In genomic region chrX:153724400-153724799, GRCm38 (mm10) we compare ENCODE assay signal across 8 mouse cellular contexts. TPM values are rescaled to one million over a fixed set of nuclear protein-coding genes. Genes with fewer than 3 reads are reported as not detected.
A peak's percentile ranks its signal among the peaks of the same experiment; 100 is the strongest.
DNase-seq lines count a peak whose midpoint lies in the region; ATAC-seq and TF ChIP-seq lines count a peak whose summit lies in the region.

No protein-coding gene starts in this region.

- 28% methylated on average over 3 of the region's 3 CpGs for WGBS in hindbrain, embryonic 11.5 days
- 36% methylated on average over 3 of the region's 3 CpGs for WGBS in midbrain, embryonic 13.5 days

- no peaks in the 10 kb centered on the region for H3K4me1 ChIP-seq in brown adipose tissue, adult 24 weeks (ENCODE audit: control insufficient read depth, insufficient read depth, insufficient read length, low read length)
- no peaks in the 10 kb centered on the region for H3K4me1 ChIP-seq in hindbrain, embryonic 11.5 days (replicated peaks; ENCODE audit: control insufficient read depth, insufficient read depth, low read length)
- peaks cover 6% of the 10 kb centered on the region for H3K4me1 ChIP-seq in midbrain, embryonic 13.5 days (replicated peaks)

- TF ChIP-seq CTCF in left cerebral cortex, adult 2 months (IDR thresholded peaks at IDR 0.05): no peak

- no peak for DNase-seq in left cerebral cortex, adult 2 months (ENCODE audit: extremely low spot score in 1 of 2, low spot score in 2 of 2)
- no peak for DNase-seq in left cerebral cortex, adult 9 months (ENCODE audit: low spot score in 2 of 2)
- DNase-seq in hindbrain, embryonic 11.5 days (ENCODE audit: low spot score): peak; percentile 46
- no peak for DNase-seq in left cerebral cortex, adult 8-10 months (ENCODE audit: low spot score in 2 of 2)
- no peak for DNase-seq in right cerebral cortex, adult 2 months (ENCODE audit: low spot score in 2 of 2)
- no peak for DNase-seq in testis, postnatal 10 days (ENCODE audit: low spot score)

- peak overlapping the region; percentile 56 for H3K4me3 ChIP-seq in left cerebral cortex, adult 2 months
- peak overlapping the region; percentile 22 for H3K4me3 ChIP-seq in brown adipose tissue, adult 24 weeks (ENCODE audit: insufficient read depth, low read depth, low read length)
- peak overlapping the region; percentile 42 for H3K4me3 ChIP-seq in hindbrain, embryonic 11.5 days (ENCODE audit: low read depth, low read length)
- peak overlapping the region; percentile 55 for H3K4me3 ChIP-seq in midbrain, embryonic 13.5 days (replicated peaks)

- 0 out of 2 replicates have a peak, but pooled peaks have one; percentile 48 for ATAC-seq in hindbrain, embryonic 11.5 days (ENCODE audit: low FRiP score)
- ATAC-seq in midbrain, embryonic 13.5 days: peak; percentile 38

- no peaks in the 10 kb centered on the region for H3K27me3 ChIP-seq in hindbrain, embryonic 11.5 days (ENCODE audit: control insufficient read depth, insufficient read depth, low read length)
- H3K27me3 ChIP-seq in midbrain, embryonic 13.5 days: no peaks in the 10 kb centered on the region

- H3K36me3 ChIP-seq in hindbrain, embryonic 11.5 days (ENCODE audit: control insufficient read depth, insufficient read depth, low read length): no peaks in the 10 kb centered on the region
- peaks cover 4% of the 10 kb centered on the region for H3K36me3 ChIP-seq in midbrain, embryonic 13.5 days

- no peak overlapping the region for H3K9ac ChIP-seq in hindbrain, embryonic 11.5 days (ENCODE audit: low read depth, low read length)
- H3K9ac ChIP-seq in midbrain, embryonic 13.5 days (replicated peaks): peak overlapping the region; percentile 32; the same call in 1 of the 2 replicates

- H3K4me2 ChIP-seq in hindbrain, embryonic 11.5 days (replicated peaks; ENCODE audit: low read depth, low read length): peak overlapping the region; percentile 39
- peak overlapping the region; percentile 58 for H3K4me2 ChIP-seq in midbrain, embryonic 13.5 days (replicated peaks)

- intact Hi-C loops in left cerebral cortex, adult 2 months (cut with DNase I): no loop called here

- peak overlapping the region; percentile 8; the same call in 1 of the 2 replicates for H3K27ac ChIP-seq in left cerebral cortex, adult 2 months
- H3K27ac ChIP-seq in brown adipose tissue, adult 24 weeks (replicated peaks; ENCODE audit: low read depth, low read length): no peak overlapping the region
- H3K27ac ChIP-seq in hindbrain, embryonic 11.5 days (ENCODE audit: low read depth, low read length): no peak overlapping the region
- H3K27ac ChIP-seq in midbrain, embryonic 13.5 days: peak overlapping the region; percentile 56; the same call in 1 of the 2 replicates

- no peaks in the 10 kb centered on the region for H3K9me3 ChIP-seq in hindbrain, embryonic 11.5 days (ENCODE audit: control insufficient read depth, low read length)
- no peaks in the 10 kb centered on the region for H3K9me3 ChIP-seq in midbrain, embryonic 13.5 days

RNA-seq across cellular contexts. Expression of gene Nbdy, which starts 1.0 kb away (rescaled TPM):
- 10 to 100 TPM; 48.6 to 52.9 TPM for total RNA-seq in left cerebral cortex, adult 2 months (2021)
- polyA plus RNA-seq in brown adipose tissue, adult 24 weeks (2012; ENCODE audit: insufficient read depth, insufficient read length, missing spikeins): 20.5 and 21.5 TPM in 2 replicates
- 71.9 and 78.7 TPM in 2 replicates for polyA plus RNA-seq in hindbrain, embryonic 11.5 days (2014; fragmentation: Nextera tagmentation; extraction: Ambion mirVana)
- polyA plus RNA-seq in midbrain, embryonic 13.5 days (2015; fragmentation: Nextera tagmentation; extraction: Ambion mirVana): 110 and 119 TPM in 2 replicates
- total RNA-seq in left cerebral cortex, adult 8-10 months (2022): 10 to 100 TPM; 47.9 to 61.5 (median 52.7) TPM

RNA-seq across cellular contexts. Expression of gene Kctd12b, which starts 28.2 kb away (rescaled TPM):
- total RNA-seq in left cerebral cortex, adult 2 months (2021): 1 to 10 TPM; 2.1 to 3.2 TPM
- 8.6 and 9.1 TPM in 2 replicates for polyA plus RNA-seq in brown adipose tissue, adult 24 weeks (2012; ENCODE audit: insufficient read depth, insufficient read length, missing spikeins)
- 3.9 and 4.7 TPM in 2 replicates for polyA plus RNA-seq in hindbrain, embryonic 11.5 days (2014; fragmentation: Nextera tagmentation; extraction: Ambion mirVana)
- 4.2 and 4.5 TPM in 2 replicates for polyA plus RNA-seq in midbrain, embryonic 13.5 days (2015; fragmentation: Nextera tagmentation; extraction: Ambion mirVana)
- 1 to 10 TPM; 2.2 to 3.0 (median 2.9) TPM for total RNA-seq in left cerebral cortex, adult 8-10 months (2022)

Comparison
In these comparisons a context has a peak if more than half of its experiments do, and no peak if none do; other contexts are left out.
1. H3K27ac ChIP-seq: peak in left cerebral cortex, adult 2 months (single experiment) and midbrain, embryonic 13.5 days (single experiment); none in brown adipose tissue, adult 24 weeks (single experiment) and hindbrain, embryonic 11.5 days (single experiment).
2. Peak in every context shown above with its lines, with median percentiles within 50 percentile points of each other: H3K4me3 ChIP-seq.